Mouse (Mus musculus): Measurements from ENCODE around the gene Isca1. TPM values are rescaled to one million over a fixed set of nuclear protein-coding genes. Genes with fewer than 3 reads are reported as not detected.
"Not testable (repeated sequence)": the region's sequence is repeated elsewhere in the genome, so short reads cannot be mapped to it uniquely, and the experiment has no call there.

Isca1 gene
- polyA plus RNA-seq, 1 experiment from 2014 or later = 143 TPM

GRCm38 (mm10) chr13:59719475-59719874, 50.1 kb downstream of the Isca1 start:
- 0 out of 2 replicates have a peak, but pooled peaks cover 6% of the 10 kb centered on the region for H3K4me1 ChIP-seq (replicated peaks)
- no peak for ATAC-seq
- 87% methylated on average over 1 of the region's 1 CpGs for WGBS
- H3K9ac ChIP-seq (replicated peaks) = no peak overlapping the region
- H3K9me3 ChIP-seq = no peaks in the 10 kb centered on the region
- 0 out of 2 replicates have a peak, but pooled peaks cover under 1% of the 10 kb centered on the region for H3K27me3 ChIP-seq
- H3K27ac ChIP-seq = no peak overlapping the region
- H3K4me2 ChIP-seq (replicated peaks) = no peak overlapping the region
- no peaks in the 10 kb centered on the region for H3K36me3 ChIP-seq
- no peak overlapping the region for H3K4me3 ChIP-seq (replicated peaks)

- not testable (repeated sequence) for H3K36me3 ChIP-seq; H3K27ac ChIP-seq; H3K4me3 ChIP-seq (replicated peaks); H3K4me1 ChIP-seq (replicated peaks); H3K4me2 ChIP-seq (replicated peaks); ATAC-seq; H3K9me3 ChIP-seq; H3K27me3 ChIP-seq; H3K9ac ChIP-seq (replicated peaks)
- 48% methylated on average over 6 of the region's 6 CpGs for WGBS
Measured at GRCm38 (mm10) chr13:59718857-59719440, 50.7 kb downstream of the Isca1 start.

GRCm38 (mm10) chr13:59713710-59714109, 55.9 kb downstream of the Isca1 start:
- 34% methylated on average over 3 of the region's 3 CpGs for WGBS
- ATAC-seq = no peak
- no peaks in the 10 kb centered on the region for H3K9me3 ChIP-seq

GRCm38 (mm10) chr13:59711984-59712383, 57.6 kb downstream of the Isca1 start, which contains the start of gene Spata31d1b:
Gene Spata31d1b (plus strand): TSS chr13:59712284.
- H3K9ac ChIP-seq (replicated peaks); ATAC-seq; H3K27ac ChIP-seq; H3K4me1 ChIP-seq (replicated peaks); H3K9me3 ChIP-seq; H3K36me3 ChIP-seq; H3K4me3 ChIP-seq (replicated peaks); H3K27me3 ChIP-seq; H3K4me2 ChIP-seq (replicated peaks): not testable (repeated sequence)
- 74% methylated on average over 3 of the region's 3 CpGs for WGBS

More at GRCm38 (mm10) chr13:59713710-59714109, 55.9 kb downstream of the Isca1 start:
- H3K4me3 ChIP-seq (replicated peaks) = no peak overlapping the region
- no peak overlapping the region for H3K4me2 ChIP-seq (replicated peaks)
- H3K27me3 ChIP-seq = 0 out of 2 replicates have a peak, but pooled peaks cover 7% of the 10 kb centered on the region
- no peaks in the 10 kb centered on the region for H3K36me3 ChIP-seq
- no peak overlapping the region for H3K27ac ChIP-seq
- no peaks in the 10 kb centered on the region for H3K4me1 ChIP-seq (replicated peaks)
- H3K9ac ChIP-seq (replicated peaks) = no peak overlapping the region

- no peak for ATAC-seq
- H3K36me3 ChIP-seq = no peaks in the 10 kb centered on the region
- H3K4me1 ChIP-seq (replicated peaks) = no peaks in the 10 kb centered on the region
- H3K9me3 ChIP-seq = no peaks in the 10 kb centered on the region
- no peak within 1 kb of the TSS for H3K4me2 ChIP-seq (replicated peaks)
- no peak within 1 kb of the TSS for H3K4me3 ChIP-seq (replicated peaks)
- 94% methylated on average over 15 of the region's 15 CpGs for WGBS
- no peak within 1 kb of the TSS for H3K9ac ChIP-seq (replicated peaks)
- H3K27ac ChIP-seq = no peak within 1 kb of the TSS
- H3K27me3 ChIP-seq = 0 out of 2 replicates have a peak, but pooled peaks cover 7% of the 10 kb centered on the region
Measured at GRCm38 (mm10) chr13:59710230-59710629, 59.4 kb downstream of the Isca1 start, which contains the start of gene Spata31d1a. Gene Spata31d1a (minus strand): TSS chr13:59710330.

Other genes with a start within 250 kb of the Isca1 start
- 43.7 and 51.6 TPM in 2 replicates for gene Agtpbp1, start 184.6 kb downstream of the Isca1 start, polyA plus RNA-seq (2015; fragmentation: Nextera tagmentation; extraction: Ambion mirVana)
- 154 and 164 TPM in 2 replicates for gene Naa35, start 184.6 kb downstream of the Isca1 start, polyA plus RNA-seq (2015; fragmentation: Nextera tagmentation; extraction: Ambion mirVana)
- 76.2 and 77.0 TPM in 2 replicates for gene Golm1, start 94.0 kb downstream of the Isca1 start, polyA plus RNA-seq (2015; fragmentation: Nextera tagmentation; extraction: Ambion mirVana)
- not detected in 2 replicates for gene 4921517D22Rik, start 75.7 kb downstream of the Isca1 start, polyA plus RNA-seq (2015; fragmentation: Nextera tagmentation; extraction: Ambion mirVana)
- 0.07 and 0.12 TPM in 2 replicates for gene Spata31d1a, start 59.5 kb downstream of the Isca1 start, polyA plus RNA-seq (2015; fragmentation: Nextera tagmentation; extraction: Ambion mirVana)
- gene Spata31d1b, start 57.5 kb downstream of the Isca1 start, polyA plus RNA-seq (2015; fragmentation: Nextera tagmentation; extraction: Ambion mirVana) = not detected in 2 replicates
- gene Spata31d1d, start 38.1 kb downstream of the Isca1 start, polyA plus RNA-seq (2015; fragmentation: Nextera tagmentation; extraction: Ambion mirVana) = not detected in 2 replicates
- 0.07 and 0.26 TPM in 2 replicates for gene 1700014D04Rik, start 23.1 kb downstream of the Isca1 start, polyA plus RNA-seq (2015; fragmentation: Nextera tagmentation; extraction: Ambion mirVana)
- gene Gm49354, start 12.4 kb upstream of the Isca1 start, polyA plus RNA-seq (2015; fragmentation: Nextera tagmentation; extraction: Ambion mirVana) = not detected in 2 replicates
- 58.7 and 59.6 TPM in 2 replicates for gene Tut7, start 53.3 kb upstream of the Isca1 start, polyA plus RNA-seq (2015; fragmentation: Nextera tagmentation; extraction: Ambion mirVana)